Mouse (Mus musculus) forebrain, embryonic 13.5 days (tissue): ENCODE measurements at regions not wholly inside any gene's neighbourhood (a gene's known extent, or its start where the extent isn't known, plus 50 kb on each side); places are given as distances from the start of the nearest gene placed in this dataset.

Experiments
- ATAC-seq: fragments of 200-750 bp; cut with Nextera tagmentation; 2 replicates; pipeline ENCODE4 v1.8.0; 2017
- H3K27ac ChIP-seq: fragments of 300-500 bp; sonication (generic); 2 replicates; pipeline ENCODE4 v1.5.1; 2015; ENCODE audit warnings: inconsistent platforms, mild to moderate bottlenecking, moderate library complexity
- H3K27me3 ChIP-seq: fragments of 300-500 bp; sonication (generic); 2 replicates; pipeline ENCODE4 v1.6.1; 2015; ENCODE audit warnings: mild to moderate bottlenecking, inconsistent platforms
- H3K36me3 ChIP-seq: fragments of 300-500 bp; sonication (generic); 2 replicates; pipeline ENCODE4 v1.6.1; 2015; ENCODE audit warnings: mild to moderate bottlenecking, inconsistent platforms; ENCODE audit not compliant: poor library complexity, severe bottlenecking
- H3K4me1 ChIP-seq: fragments of 300-500 bp; sonication (generic); 2 replicates; pipeline ENCODE4 v1.6.1; 2015; ENCODE audit warnings: inconsistent platforms
- H3K4me2 ChIP-seq: fragments of 300-500 bp; sonication (generic); 2 replicates; pipeline ENCODE4 v1.6.1; 2015; ENCODE audit warnings: inconsistent platforms, mild to moderate bottlenecking, moderate library complexity
- H3K4me3 ChIP-seq: fragments of 300-500 bp; sonication (generic); 2 replicates; pipeline ENCODE4 v1.5.1; 2015; ENCODE audit warnings: mild to moderate bottlenecking, inconsistent platforms
- H3K9ac ChIP-seq: fragments of 300-500 bp; sonication (generic); 2 replicates; pipeline ENCODE4 v1.6.1; 2015; ENCODE audit warnings: mild to moderate bottlenecking, inconsistent platforms
- H3K9me3 ChIP-seq: fragments of 300-500 bp; sonication (generic); replicated peaks from 2 replicates; pipeline ENCODE4 v1.6.1; 2016; ENCODE audit warnings: inconsistent platforms
- WGBS: fragments of 180-500 bp; shearing (Covaris S2); methylation state at CpG from one replicate; pipeline ENCODE4 v1.1.7; 2015; 5-methylcytosine and 5-hydroxymethylcytosine counted together

DNA sequence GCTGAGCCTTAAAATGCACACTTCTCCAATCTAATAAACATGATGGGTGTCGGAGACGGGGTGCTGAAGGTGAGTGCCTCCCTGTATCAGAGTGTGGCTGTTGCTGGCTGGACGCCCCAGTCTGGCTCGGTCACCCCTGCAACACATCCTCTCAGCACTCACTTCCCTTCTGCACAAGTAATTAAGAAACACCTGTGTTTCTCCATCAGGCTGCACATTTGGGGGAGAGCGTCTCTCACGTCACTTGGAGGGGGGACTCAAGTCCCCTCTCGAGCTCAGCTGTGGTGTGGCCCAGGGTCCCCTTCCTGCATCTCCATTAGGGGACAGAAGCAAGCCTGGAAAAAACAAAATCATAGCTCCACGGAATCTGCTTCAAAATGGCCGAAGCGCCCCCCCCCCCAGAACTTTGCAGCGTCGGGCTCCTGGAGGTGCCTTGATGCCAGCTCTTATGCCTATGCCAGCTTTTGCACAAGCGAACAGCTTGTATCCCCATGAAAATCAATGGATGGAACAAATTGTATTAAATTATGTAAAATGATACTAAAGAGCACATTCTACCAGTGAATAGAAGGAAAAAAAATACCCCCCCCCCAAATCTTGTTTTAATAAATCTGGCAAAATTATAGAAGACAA, 377.4 kb downstream of the Zfp536 start:
- Histone ChIP-seq H3K27ac (no peak overlapping the region), H3K36me3 (no peaks in the 10 kb centered on the region), H3K9ac (no peak overlapping the region), H3K4me3 (no peak overlapping the region), H3K4me2 (no peak overlapping the region), H3K4me1 (peaks cover 15% of the 10 kb centered on the region), H3K27me3 (no peaks in the 10 kb centered on the region), H3K9me3 (no peaks in the 10 kb centered on the region)
- 87% methylated on average over 13 of the region's 13 CpGs for WGBS
- peak; percentile 57; the same call in 1 of the 2 replicates for ATAC-seq

DNA sequence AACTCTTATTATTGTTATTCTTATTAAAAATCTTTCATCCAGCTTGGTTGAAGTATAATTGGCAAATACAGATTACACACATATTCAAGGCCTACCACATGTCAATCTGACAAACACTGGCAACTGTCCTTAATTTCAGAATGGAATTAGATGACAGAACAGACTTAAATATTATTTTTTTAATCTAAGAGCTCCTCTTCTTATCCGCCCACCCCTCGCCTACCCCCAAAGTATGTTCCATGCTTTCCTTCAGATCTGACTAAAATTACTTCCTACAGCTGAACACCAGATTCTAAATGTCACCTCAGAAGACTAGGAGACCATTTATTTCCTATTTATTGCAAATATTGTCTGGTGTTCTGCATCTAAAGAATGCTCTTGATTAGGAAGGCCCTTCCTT, 370.0 kb downstream of the Zfp536 start:
- H3K9me3 ChIP-seq: no peaks in the 10 kb centered on the region
- no peak overlapping the region for H3K4me2 ChIP-seq
- H3K9ac ChIP-seq: no peak overlapping the region
- H3K4me3 ChIP-seq: no peak overlapping the region
- no peaks in the 10 kb centered on the region for H3K27me3 ChIP-seq
- no peaks in the 10 kb centered on the region for H3K36me3 ChIP-seq
- H3K27ac ChIP-seq: no peak overlapping the region
- 98% methylated on average over 2 of the region's 2 CpGs for WGBS
- no peak for ATAC-seq
- H3K4me1 ChIP-seq: no peaks in the 10 kb centered on the region

DNA sequence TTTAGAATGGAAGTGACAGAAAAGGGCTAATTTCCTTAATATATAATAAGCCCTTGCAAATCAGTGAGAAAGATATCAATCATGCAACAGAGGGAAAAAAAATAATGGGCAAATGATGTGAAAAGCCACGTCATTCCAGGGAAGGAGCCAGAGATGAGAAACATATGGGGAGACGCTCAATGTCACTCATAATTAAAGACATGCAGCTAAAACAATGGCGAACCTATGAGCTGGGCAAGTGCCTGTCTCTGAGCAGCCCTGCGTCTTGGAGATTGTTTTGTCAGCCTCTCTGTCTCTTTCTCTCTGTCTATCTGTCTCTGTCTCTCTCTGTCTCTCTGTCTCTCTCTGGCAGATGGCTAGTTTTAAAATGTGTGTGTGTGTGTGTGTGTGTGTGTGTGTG, 360.1 kb downstream of the Zfp536 start:
- H3K9me3 ChIP-seq: no peaks in the 10 kb centered on the region
- no peak overlapping the region for H3K27ac ChIP-seq
- H3K4me2 ChIP-seq: no peak overlapping the region
- no peak overlapping the region for H3K9ac ChIP-seq
- WGBS: 54% methylated on average over 4 of the region's 4 CpGs
- no peaks in the 10 kb centered on the region for H3K27me3 ChIP-seq
- no peaks in the 10 kb centered on the region for H3K36me3 ChIP-seq
- H3K4me1 ChIP-seq: no peaks in the 10 kb centered on the region
- ATAC-seq: no peak
- H3K4me3 ChIP-seq: no peak overlapping the region

DNA sequence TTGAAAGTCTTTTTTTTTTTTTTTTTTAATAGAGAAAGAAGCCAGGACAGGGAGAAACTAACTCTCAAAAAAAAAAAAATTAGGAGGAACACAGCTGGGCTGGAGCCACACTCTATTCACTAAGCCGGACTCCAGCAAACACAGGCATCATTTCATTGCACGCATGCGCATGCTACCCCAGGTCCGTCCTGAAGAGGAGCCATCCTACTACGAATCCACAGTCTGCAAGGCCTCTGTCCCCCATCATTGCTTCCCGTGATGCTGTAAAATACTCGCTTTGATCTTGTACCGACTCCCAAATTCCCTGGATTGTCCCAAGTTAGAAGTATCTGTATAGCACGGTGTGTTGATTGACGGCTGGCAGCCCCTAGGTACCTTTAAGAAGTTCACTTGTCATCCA, 351.7 kb downstream of the Zfp536 start:
- H3K4me1 ChIP-seq: no peaks in the 10 kb centered on the region
- no peak for ATAC-seq
- H3K9ac ChIP-seq: no peak overlapping the region
- H3K9me3 ChIP-seq: no peaks in the 10 kb centered on the region
- H3K4me3 ChIP-seq: no peak overlapping the region
- 86% methylated on average over 10 of the region's 10 CpGs for WGBS
- H3K27ac ChIP-seq: no peak overlapping the region
- no peak overlapping the region for H3K4me2 ChIP-seq
- H3K27me3 ChIP-seq: no peaks in the 10 kb centered on the region
- H3K36me3 ChIP-seq: no peaks in the 10 kb centered on the region
